Mouse (Mus musculus): ENCODE results near the gene Wasl. TPM values are rescaled to one million over a fixed set of nuclear protein-coding genes. Genes with fewer than 3 reads are reported as not detected.

The Wasl gene
- polyA plus RNA-seq, 1 experiment from 2014 or later, result 51.1 TPM

DNA sequence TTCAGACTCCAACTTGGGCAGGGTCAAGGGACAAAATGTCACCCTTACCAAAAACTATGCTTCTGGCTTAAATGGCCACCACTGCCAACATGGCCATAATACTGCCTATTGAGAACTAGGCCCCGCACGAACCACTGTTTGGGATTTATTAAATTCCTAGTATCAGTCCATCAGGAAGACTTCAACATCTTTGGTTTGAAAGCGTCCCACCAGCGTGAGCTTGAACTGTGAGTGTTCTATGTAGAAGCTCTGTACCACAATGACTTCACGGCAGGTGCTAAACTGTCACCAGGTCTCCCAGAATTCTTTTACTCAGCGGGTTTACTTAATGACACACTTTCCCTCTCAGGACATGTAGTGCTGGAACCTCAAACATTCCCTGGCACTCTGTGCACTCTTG is 51.5 kb downstream of the Wasl start:
- no peak overlapping the region for H3K4me2 ChIP-seq (ENCODE audit: low read depth, low read length)
- WGBS, result 97% methylated on average over 6 of the region's 6 CpGs

DNA sequence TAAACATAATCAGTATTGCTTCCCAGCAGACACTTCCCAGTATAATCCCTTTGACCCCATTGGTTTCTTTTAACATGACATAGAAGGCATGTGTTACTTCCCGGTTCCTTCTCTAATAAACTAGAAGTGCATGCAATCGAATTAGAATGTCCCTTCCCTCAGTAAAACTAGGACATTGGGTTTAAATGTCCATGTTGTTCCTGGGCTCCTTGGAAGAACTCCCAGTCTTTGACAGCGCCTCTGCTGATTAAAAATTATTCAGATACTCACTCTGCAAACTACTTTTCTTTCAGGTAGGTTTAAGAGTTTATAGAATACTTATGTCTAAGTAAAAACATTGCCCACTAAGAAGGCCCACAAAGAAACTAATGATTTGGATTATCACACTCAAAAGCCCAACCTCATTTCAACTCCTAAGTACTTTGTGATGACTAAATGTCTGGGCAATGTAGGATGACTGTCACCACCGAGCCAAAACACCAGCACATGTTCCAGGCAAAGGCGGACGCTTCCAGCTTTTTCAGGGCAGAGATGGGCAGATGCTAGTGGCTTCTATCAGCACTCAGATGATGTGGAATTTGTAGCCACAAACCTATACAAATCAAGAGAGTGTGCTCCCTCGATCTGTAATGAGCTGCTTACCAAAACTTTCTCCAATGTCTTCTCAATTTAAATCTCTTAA is 52.6 kb downstream of the Wasl start:
- 85% methylated on average over 7 of the region's 7 CpGs for WGBS
- Histone ChIP-seq H3K27ac (replicated peaks; ENCODE audit: low read depth, low read length) (no peak overlapping the region), H3K27me3 (replicated peaks; ENCODE audit: control insufficient read depth, insufficient read depth, low read length) (no peaks in the 10 kb centered on the region), H3K36me3 (ENCODE audit: control insufficient read depth, insufficient read depth, low read length) (peaks cover 34% of the 10 kb centered on the region), H3K9ac (ENCODE audit: low read depth, low read length) (no peak overlapping the region), H3K4me3 (ENCODE audit: low read depth, low read length) (no peak overlapping the region), H3K9me3 (ENCODE audit: control insufficient read depth, low read length) (no peaks in the 10 kb centered on the region), H3K4me1 (ENCODE audit: control insufficient read depth, insufficient read depth, low read length) (no peaks in the 10 kb centered on the region), H3K4me2 (ENCODE audit: low read depth, low read length) (no peak overlapping the region)
- ATAC-seq (ENCODE audit: low read depth) (no peak), DNase-seq (ENCODE audit: low spot score) (no peak)

More for the DNA sequence above, 51.5 kb downstream of the Wasl start:
- H3K9ac ChIP-seq (ENCODE audit: low read depth, low read length), result no peak overlapping the region
- H3K36me3 ChIP-seq (ENCODE audit: control insufficient read depth, insufficient read depth, low read length), result peaks cover 45% of the 10 kb centered on the region
- DNase-seq (ENCODE audit: low spot score), result no peak
- no peak overlapping the region for H3K4me3 ChIP-seq (ENCODE audit: low read depth, low read length)
- no peaks in the 10 kb centered on the region for H3K4me1 ChIP-seq (ENCODE audit: control insufficient read depth, insufficient read depth, low read length)
- H3K27me3 ChIP-seq (replicated peaks; ENCODE audit: control insufficient read depth, insufficient read depth, low read length), result no peaks in the 10 kb centered on the region
- H3K9me3 ChIP-seq (ENCODE audit: control insufficient read depth, low read length), result no peaks in the 10 kb centered on the region
- no peak for ATAC-seq (ENCODE audit: low read depth)
- no peak overlapping the region for H3K27ac ChIP-seq (replicated peaks; ENCODE audit: low read depth, low read length)

DNA sequence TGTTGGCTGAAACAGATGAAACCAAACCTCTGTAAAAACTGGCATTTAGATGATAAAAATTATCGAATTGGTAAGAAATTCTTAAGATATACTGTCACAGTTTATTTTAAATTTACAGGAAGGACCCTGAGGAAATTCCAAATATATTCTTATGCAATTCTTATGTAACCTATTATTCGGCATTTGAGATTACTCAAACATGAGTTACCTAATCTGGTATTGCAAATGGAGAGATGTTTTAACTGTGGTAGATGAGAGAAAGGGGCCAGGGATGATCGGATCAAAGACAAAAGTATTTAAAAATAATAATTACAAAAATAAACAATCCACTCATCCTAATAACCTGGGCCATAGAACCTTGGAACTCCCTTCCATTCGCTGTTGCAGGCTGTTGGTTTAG is 54.5 kb downstream of the Wasl start:
- no peaks in the 10 kb centered on the region; the same call in 1 of the 2 replicates for H3K9me3 ChIP-seq (ENCODE audit: control insufficient read depth, low read length)
- no peaks in the 10 kb centered on the region for H3K4me1 ChIP-seq (ENCODE audit: control insufficient read depth, insufficient read depth, low read length)
- no peak overlapping the region for H3K4me3 ChIP-seq (ENCODE audit: low read depth, low read length)
- DNase-seq (ENCODE audit: low spot score) (no peak), ATAC-seq (ENCODE audit: low read depth) (no peak)
- no peak overlapping the region for H3K9ac ChIP-seq (ENCODE audit: low read depth, low read length)
- no peaks in the 10 kb centered on the region for H3K27me3 ChIP-seq (replicated peaks; ENCODE audit: control insufficient read depth, insufficient read depth, low read length)
- no peak overlapping the region for H3K4me2 ChIP-seq (ENCODE audit: low read depth, low read length)
- H3K36me3 ChIP-seq (ENCODE audit: control insufficient read depth, insufficient read depth, low read length), result peaks cover 22% of the 10 kb centered on the region
- 88% methylated on average over 4 of the region's 4 CpGs for WGBS
- H3K27ac ChIP-seq (replicated peaks; ENCODE audit: low read depth, low read length), result no peak overlapping the region

GRCm38 (mm10) chr6:24609531-24609930 is 55.3 kb downstream of the Wasl start:
- H3K27me3 ChIP-seq (replicated peaks; ENCODE audit: control insufficient read depth, insufficient read depth, low read length), result no peaks in the 10 kb centered on the region
- WGBS, result 60% methylated on average over 4 of the region's 4 CpGs

DNA sequence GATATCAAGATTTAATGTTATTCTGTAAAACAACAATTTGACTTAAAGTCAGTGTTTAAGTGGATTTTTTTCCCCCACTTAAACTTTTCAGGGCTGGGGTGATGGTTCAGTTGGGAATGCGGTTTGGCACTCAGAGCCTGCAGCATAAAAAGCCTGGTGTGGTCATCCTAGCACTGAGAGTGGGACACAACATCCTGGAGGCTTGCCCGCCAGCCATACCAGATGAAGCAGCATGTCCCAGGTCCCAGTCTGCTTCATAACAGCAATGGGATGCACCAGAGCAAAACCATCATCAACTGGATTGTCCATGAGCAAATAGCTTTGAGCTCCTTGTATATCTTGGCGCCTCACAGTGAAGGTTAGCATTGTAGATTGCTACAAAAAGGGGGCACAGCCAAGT is 56.1 kb downstream of the Wasl start:
- Histone ChIP-seq H3K27ac (replicated peaks; ENCODE audit: low read depth, low read length) (no peak overlapping the region), H3K9me3 (ENCODE audit: control insufficient read depth, low read length) (no peaks in the 10 kb centered on the region; the same call in 1 of the 2 replicates), H3K4me1 (ENCODE audit: control insufficient read depth, insufficient read depth, low read length) (no peaks in the 10 kb centered on the region), H3K36me3 (ENCODE audit: control insufficient read depth, insufficient read depth, low read length) (peaks cover 6% of the 10 kb centered on the region), H3K27me3 (replicated peaks; ENCODE audit: control insufficient read depth, insufficient read depth, low read length) (no peaks in the 10 kb centered on the region), H3K4me3 (ENCODE audit: low read depth, low read length) (no peak overlapping the region), H3K4me2 (ENCODE audit: low read depth, low read length) (no peak overlapping the region), H3K9ac (ENCODE audit: low read depth, low read length) (no peak overlapping the region)
- DNase-seq (ENCODE audit: low spot score) (no peak), ATAC-seq (ENCODE audit: low read depth) (no peak)
- WGBS, result 91% methylated on average over 3 of the region's 3 CpGs

More at GRCm38 (mm10) chr6:24609531-24609930, 55.3 kb downstream of the Wasl start:
- Histone ChIP-seq H3K36me3 (ENCODE audit: control insufficient read depth, insufficient read depth, low read length) (peaks cover 14% of the 10 kb centered on the region), H3K27ac (replicated peaks; ENCODE audit: low read depth, low read length) (no peak overlapping the region), H3K4me3 (ENCODE audit: low read depth, low read length) (no peak overlapping the region), H3K4me2 (ENCODE audit: low read depth, low read length) (no peak overlapping the region), H3K4me1 (ENCODE audit: control insufficient read depth, insufficient read depth, low read length) (no peaks in the 10 kb centered on the region), H3K9me3 (ENCODE audit: control insufficient read depth, low read length) (no peaks in the 10 kb centered on the region; the same call in 1 of the 2 replicates), H3K9ac (ENCODE audit: low read depth, low read length) (no peak overlapping the region)
- ATAC-seq (ENCODE audit: low read depth), result no peak
- DNase-seq (ENCODE audit: low spot score), result no peak

GRCm38 (mm10) chr6:24608129-24608528 is 56.7 kb downstream of the Wasl start:
- Histone ChIP-seq H3K4me1 (ENCODE audit: control insufficient read depth, insufficient read depth, low read length) (no peaks in the 10 kb centered on the region), H3K36me3 (ENCODE audit: control insufficient read depth, insufficient read depth, low read length) (peaks cover under 1% of the 10 kb centered on the region), H3K4me3 (ENCODE audit: low read depth, low read length) (no peak overlapping the region), H3K4me2 (ENCODE audit: low read depth, low read length) (no peak overlapping the region), H3K9ac (ENCODE audit: low read depth, low read length) (no peak overlapping the region), H3K9me3 (ENCODE audit: control insufficient read depth, low read length) (no peaks in the 10 kb centered on the region; the same call in 1 of the 2 replicates), H3K27me3 (replicated peaks; ENCODE audit: control insufficient read depth, insufficient read depth, low read length) (no peaks in the 10 kb centered on the region), H3K27ac (replicated peaks; ENCODE audit: low read depth, low read length) (no peak overlapping the region)
- 74% methylated on average over 4 of the region's 4 CpGs for WGBS
- ATAC-seq (ENCODE audit: low read depth) (no peak), DNase-seq (ENCODE audit: low spot score) (no peak)

- WGBS, result 89% methylated on average over 15 of the region's 15 CpGs
- no peaks in the 10 kb centered on the region; the same call in 1 of the 2 replicates for H3K9me3 ChIP-seq (ENCODE audit: control insufficient read depth, low read length)
- ATAC-seq (ENCODE audit: low read depth) (no peak), DNase-seq (ENCODE audit: low spot score) (no peak)
- H3K4me3 ChIP-seq (ENCODE audit: low read depth, low read length), result no peak overlapping the region
- H3K9ac ChIP-seq (ENCODE audit: low read depth, low read length), result no peak overlapping the region
- no peak overlapping the region for H3K27ac ChIP-seq (replicated peaks; ENCODE audit: low read depth, low read length)
- no peaks in the 10 kb centered on the region for H3K36me3 ChIP-seq (ENCODE audit: control insufficient read depth, insufficient read depth, low read length)
- no peak overlapping the region for H3K4me2 ChIP-seq (ENCODE audit: low read depth, low read length)
- no peaks in the 10 kb centered on the region for H3K27me3 ChIP-seq (replicated peaks; ENCODE audit: control insufficient read depth, insufficient read depth, low read length)
- H3K4me1 ChIP-seq (ENCODE audit: control insufficient read depth, insufficient read depth, low read length), result no peaks in the 10 kb centered on the region
Observed at GRCm38 (mm10) chr6:24607531-24607930, 57.3 kb downstream of the Wasl start.

DNA sequence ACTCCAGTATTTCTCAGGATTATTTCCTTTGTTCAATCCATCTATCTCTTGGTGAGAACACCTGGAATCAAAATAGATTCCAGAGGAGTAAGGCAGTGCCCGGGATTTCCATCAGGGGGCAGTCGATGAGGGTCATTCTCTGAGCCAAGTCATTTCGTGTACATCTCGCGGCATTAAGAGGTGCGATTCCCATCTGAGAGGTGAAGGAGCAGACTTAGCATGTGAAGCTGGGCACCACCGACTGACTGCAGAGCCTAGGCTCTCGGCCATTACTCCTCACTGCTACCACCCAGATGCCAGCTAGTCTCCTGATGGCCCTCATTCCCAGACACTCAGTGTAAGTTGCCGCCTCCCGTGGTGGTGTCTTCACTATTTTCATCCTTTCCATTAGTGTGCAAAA is 58.3 kb downstream of the Wasl start:
- Histone ChIP-seq H3K27me3 (replicated peaks; ENCODE audit: control insufficient read depth, insufficient read depth, low read length) (no peaks in the 10 kb centered on the region), H3K9ac (ENCODE audit: low read depth, low read length) (no peak overlapping the region), H3K27ac (replicated peaks; ENCODE audit: low read depth, low read length) (no peak overlapping the region), H3K4me1 (ENCODE audit: control insufficient read depth, insufficient read depth, low read length) (no peaks in the 10 kb centered on the region), H3K4me2 (ENCODE audit: low read depth, low read length) (no peak overlapping the region), H3K4me3 (ENCODE audit: low read depth, low read length) (no peak overlapping the region), H3K9me3 (ENCODE audit: control insufficient read depth, low read length) (no peaks in the 10 kb centered on the region; the same call in 1 of the 2 replicates), H3K36me3 (ENCODE audit: control insufficient read depth, insufficient read depth, low read length) (no peaks in the 10 kb centered on the region)
- DNase-seq (ENCODE audit: low spot score) (no peak), ATAC-seq (ENCODE audit: low read depth) (no peak)
- WGBS, result 87% methylated on average over 10 of the region's 10 CpGs

DNA sequence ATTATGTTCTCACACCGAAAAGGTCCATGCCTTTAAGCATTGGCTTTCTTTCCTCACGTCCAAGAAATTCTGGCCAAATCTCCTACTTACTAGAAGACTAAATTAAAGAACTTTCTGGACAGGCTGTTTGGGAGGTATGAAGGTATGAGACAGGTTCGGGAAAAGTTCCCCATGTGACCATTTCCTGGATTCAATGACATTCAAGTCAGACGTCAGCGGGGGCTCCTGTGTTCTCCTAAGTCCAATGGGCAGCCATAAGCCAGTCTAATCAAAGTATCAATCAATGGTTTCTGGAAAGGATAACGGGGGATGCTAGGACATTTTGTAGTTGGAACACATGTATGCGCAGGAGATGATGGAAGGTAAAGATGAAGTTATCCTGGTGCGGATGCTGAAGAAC is 59.2 kb downstream of the Wasl start:
- Histone ChIP-seq H3K27me3 (replicated peaks; ENCODE audit: control insufficient read depth, insufficient read depth, low read length) (no peaks in the 10 kb centered on the region), H3K27ac (replicated peaks; ENCODE audit: low read depth, low read length) (no peak overlapping the region), H3K9me3 (ENCODE audit: control insufficient read depth, low read length) (no peaks in the 10 kb centered on the region; the same call in 1 of the 2 replicates), H3K4me2 (ENCODE audit: low read depth, low read length) (no peak overlapping the region), H3K36me3 (ENCODE audit: control insufficient read depth, insufficient read depth, low read length) (no peaks in the 10 kb centered on the region), H3K9ac (ENCODE audit: low read depth, low read length) (no peak overlapping the region), H3K4me1 (ENCODE audit: control insufficient read depth, insufficient read depth, low read length) (no peaks in the 10 kb centered on the region), H3K4me3 (ENCODE audit: low read depth, low read length) (no peak overlapping the region)
- DNase-seq (ENCODE audit: low spot score) (no peak), ATAC-seq (ENCODE audit: low read depth) (no peak)
- 89% methylated on average over 8 of the region's 8 CpGs for WGBS
